Mouse (Mus musculus) cerebellum, adult 9-10 months (tissue): ENCODE data around the gene Bloc1s4.

ENCODE experiments used
- DNase-seq: peaks from one replicate; pipeline ENCODE4 v3.0.0; 2022

The Bloc1s4 gene

GRCm38 (mm10) chr5:36714832-36715231, 33.6 kb downstream of the Bloc1s4 start:
- no peak for DNase-seq

- DNase-seq, result no peak
Measured at GRCm38 (mm10) chr5:36713693-36714092, 34.8 kb downstream of the Bloc1s4 start.

GRCm38 (mm10) chr5:36712553-36713534, 35.6 kb downstream of the Bloc1s4 start:
- DNase-seq, result no peak

DNA sequence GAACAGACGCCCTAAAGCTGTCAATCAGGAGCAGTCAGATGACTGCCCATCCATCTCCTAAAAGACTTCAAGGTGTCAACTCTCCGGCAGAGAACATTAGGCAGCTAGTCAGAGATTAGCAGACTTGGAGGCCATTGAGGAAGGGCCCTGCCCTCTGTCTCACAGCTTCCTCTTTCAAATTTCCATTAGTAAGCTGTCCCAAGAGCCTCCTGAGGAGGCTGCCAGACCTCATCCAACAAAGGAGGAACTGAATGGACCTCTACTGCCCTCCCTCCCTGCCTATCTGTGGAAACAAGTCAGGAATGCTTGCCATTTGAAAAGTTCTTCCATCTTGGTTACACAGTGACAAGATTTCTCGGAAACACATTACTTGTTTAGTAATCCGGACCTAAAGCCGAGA, 36.6 kb downstream of the Bloc1s4 start:
- no peak for DNase-seq

GRCm38 (mm10) chr5:36705792-36706191, 42.7 kb downstream of the Bloc1s4 start:
- DNase-seq, result no peak

DNA sequence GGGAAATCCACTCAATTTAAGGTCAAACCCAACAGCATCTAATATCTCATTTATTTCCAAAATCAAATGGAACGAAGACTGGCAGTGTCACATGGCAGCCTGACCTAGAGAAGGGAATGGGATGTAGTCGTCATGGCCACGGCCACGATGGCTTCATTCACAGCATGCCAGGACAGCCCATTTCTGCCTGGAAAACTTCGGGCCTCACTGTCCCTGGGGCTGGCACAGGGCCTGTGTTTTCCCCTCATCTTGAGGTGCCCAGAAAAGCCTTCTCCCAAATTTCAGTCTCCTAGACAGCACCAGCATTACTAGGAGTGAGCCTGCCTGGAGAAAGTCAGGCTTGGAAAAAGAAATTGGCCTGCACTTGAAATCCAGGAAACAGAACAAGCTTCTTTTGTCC, 43.1 kb downstream of the Bloc1s4 start:
- DNase-seq, result no peak

DNA sequence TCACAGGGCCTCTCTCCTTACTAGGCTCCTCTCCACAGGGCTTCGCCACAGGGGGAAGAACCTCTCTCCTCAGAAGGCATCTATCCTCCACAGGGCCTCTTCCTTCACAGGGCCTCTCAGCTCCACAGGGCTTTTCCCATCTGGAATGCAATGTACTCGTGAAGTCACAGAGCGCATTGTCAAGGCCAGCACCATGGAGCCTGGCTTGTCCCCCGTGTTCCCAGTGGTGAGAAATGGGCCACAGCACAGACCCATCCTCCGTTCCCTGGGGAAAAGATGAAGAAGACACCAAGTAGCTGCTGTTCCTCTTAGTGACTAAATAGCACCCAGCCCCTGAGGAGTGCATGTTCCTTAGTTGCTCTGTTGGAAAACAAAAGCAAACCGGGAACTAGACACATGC, 43.8 kb downstream of the Bloc1s4 start:
- DNase-seq, result no peak

- no peak for DNase-seq
Measured at GRCm38 (mm10) chr5:36700939-36701620, 47.4 kb downstream of the Bloc1s4 start.

GRCm38 (mm10) chr5:36698689-36699088, 49.8 kb downstream of the Bloc1s4 start:
- no peak for DNase-seq

- no peak for DNase-seq
Measured at GRCm38 (mm10) chr5:36698067-36698670, 50.3 kb downstream of the Bloc1s4 start.
